Mouse (Mus musculus) olfactory bulb, adult 2 months (tissue): ENCODE measurements around the gene Kmt5c.

ENCODE experiments used
- CTCF ChIP-seq: fragments of 200-500 bp; IDR thresholded peaks from 2 replicates; pipeline ENCODE4 v1.5.1; 2012; ENCODE audit warnings: low read depth, mild to moderate bottlenecking, low read length, moderate library complexity; ENCODE audit not compliant: insufficient read depth
- POLR2A ChIP-seq: fragments of 200-500 bp; IDR thresholded peaks from 2 replicates; pipeline ENCODE4 v1.6.1; 2012; ENCODE audit warnings: mild to moderate bottlenecking, low read depth, low read length, moderate library complexity; ENCODE audit not compliant: insufficient read depth

DNA sequence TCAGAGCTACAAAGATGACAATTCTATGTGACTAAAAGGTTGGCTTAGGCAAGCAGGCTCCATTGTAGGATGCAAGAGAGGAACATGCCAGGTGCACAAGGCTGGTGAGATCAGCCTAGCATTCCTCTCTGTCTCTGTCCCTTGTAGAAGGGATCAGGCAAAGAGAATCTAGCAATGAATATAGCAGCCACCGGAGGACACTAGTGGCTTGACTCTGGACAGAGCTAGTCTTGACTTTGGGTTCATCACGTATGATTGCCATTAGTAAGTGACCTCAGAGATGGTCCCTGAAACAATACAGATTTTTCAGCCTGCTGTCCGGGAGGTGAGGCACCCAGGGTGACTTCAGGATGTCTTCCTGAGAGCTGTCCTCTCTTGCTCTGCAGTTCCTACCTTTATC is 27.3 kb upstream of the Kmt5c start:
- no peak for TF ChIP-seq POLR2A
- no peak for TF ChIP-seq CTCF
